Mouse (Mus musculus) hindbrain, embryonic 16.5 days (tissue): ENCODE data around the gene Lgr6. TPM values are rescaled to one million over a fixed set of nuclear protein-coding genes. Genes with fewer than 3 reads are reported as not detected.

Experiments
- ATAC-seq: fragments of 200-750 bp; cut with Nextera tagmentation; 2 replicates; pipeline ENCODE4 v1.8.0; 2017; ENCODE audit warnings: moderate TSS enrichment, moderate library complexity
- H3K27ac ChIP-seq: fragments of 300-500 bp; sonication (generic); 2 replicates; pipeline ENCODE4 v1.5.1; 2014; ENCODE audit warnings: low read depth, mild to moderate bottlenecking, control low read depth, low read length, moderate library complexity
- H3K27me3 ChIP-seq: fragments of 300-500 bp; sonication (generic); replicated peaks from 2 replicates; pipeline ENCODE4 v1.6.1; 2014; ENCODE audit warnings: low read length; ENCODE audit not compliant: control insufficient read depth, insufficient read depth
- H3K36me3 ChIP-seq: fragments of 300-500 bp; sonication (generic); 2 replicates; pipeline ENCODE4 v1.6.1; 2014; ENCODE audit warnings: mild to moderate bottlenecking, low read length, moderate library complexity, mixed read lengths; ENCODE audit not compliant: control insufficient read depth, insufficient read depth
- H3K4me1 ChIP-seq: fragments of 300-500 bp; sonication (generic); 2 replicates; pipeline ENCODE4 v1.6.1; 2014; ENCODE audit warnings: low read depth, low read length; ENCODE audit not compliant: control insufficient read depth, insufficient read depth
- H3K4me2 ChIP-seq: fragments of 300-500 bp; sonication (generic); 2 replicates; pipeline ENCODE4 v1.6.1; 2014; ENCODE audit warnings: mild to moderate bottlenecking, low read length, control low read depth, moderate library complexity
- H3K4me3 ChIP-seq: fragments of 300-500 bp; sonication (generic); 2 replicates; pipeline ENCODE4 v1.5.1; 2014; ENCODE audit warnings: mild to moderate bottlenecking, low read length, control low read depth, moderate library complexity
- H3K9ac ChIP-seq: fragments of 300-500 bp; sonication (generic); 2 replicates; pipeline ENCODE4 v1.6.1; 2014; ENCODE audit warnings: low read depth, mild to moderate bottlenecking, control low read depth, low read length, moderate library complexity
- H3K9me3 ChIP-seq: fragments of 300-500 bp; sonication (generic); 2 replicates; pipeline ENCODE4 v1.6.1; 2014; ENCODE audit warnings: mild to moderate bottlenecking, low read length, moderate library complexity; ENCODE audit not compliant: control insufficient read depth
- WGBS: fragments of 180-500 bp; shearing (Covaris S2); extraction: QIAGEN DNeasy Blood & Tissue Kit; methylation state at CpG from one replicate; pipeline ENCODE4 v1.1.7; 2014; 5-methylcytosine and 5-hydroxymethylcytosine counted together
- polyA plus RNA-seq: library from polyadenylated mRNA; unstranded; fragments of >200 nt; fragmentation: Nextera tagmentation; extraction: Ambion mirVana; gene quantifications from 2 replicates; pipeline ENCODE4 v1.2.1, GENCODE M21; 2015

The Lgr6 gene
- polyA plus RNA-seq, 1 experiment from 2014 or later, result 1.7 TPM

GRCm38 (mm10) chr1:135095189-135095588 lies 9.9 kb downstream of the Lgr6 start:
- Histone ChIP-seq H3K27me3 (no peaks in the 10 kb centered on the region; the same call in 1 of the 2 replicates), H3K9me3 (no peaks in the 10 kb centered on the region), H3K9ac (no peak overlapping the region), H3K4me2 (no peak overlapping the region), H3K4me3 (no peak overlapping the region), H3K27ac (no peak overlapping the region), H3K36me3 (no peaks in the 10 kb centered on the region), H3K4me1 (no peaks in the 10 kb centered on the region; the same call in 1 of the 2 replicates)
- no peak for ATAC-seq
- WGBS, result 63% methylated on average over 7 of the region's 7 CpGs

GRCm38 (mm10) chr1:135094723-135095122 lies 10.4 kb downstream of the Lgr6 start:
- H3K4me1 ChIP-seq, result no peaks in the 10 kb centered on the region; the same call in 1 of the 2 replicates
- H3K27me3 ChIP-seq, result no peaks in the 10 kb centered on the region; the same call in 1 of the 2 replicates
- ATAC-seq, result no peak
- no peak overlapping the region for H3K4me2 ChIP-seq
- no peaks in the 10 kb centered on the region for H3K9me3 ChIP-seq
- 80% methylated on average over 7 of the region's 7 CpGs for WGBS
- H3K27ac ChIP-seq, result no peak overlapping the region
- no peaks in the 10 kb centered on the region for H3K36me3 ChIP-seq
- H3K9ac ChIP-seq, result no peak overlapping the region
- H3K4me3 ChIP-seq, result no peak overlapping the region

GRCm38 (mm10) chr1:135090914-135091313 lies 14.2 kb downstream of the Lgr6 start:
- no peaks in the 10 kb centered on the region for H3K4me1 ChIP-seq
- H3K9me3 ChIP-seq, result no peaks in the 10 kb centered on the region
- H3K36me3 ChIP-seq, result no peaks in the 10 kb centered on the region
- peaks cover 2% of the 10 kb centered on the region; the same call in 1 of the 2 replicates for H3K27me3 ChIP-seq
- H3K4me2 ChIP-seq, result no peak overlapping the region
- no peak for ATAC-seq
- H3K9ac ChIP-seq, result no peak overlapping the region
- H3K4me3 ChIP-seq, result no peak overlapping the region
- 69% methylated on average over 3 of the region's 3 CpGs for WGBS
- no peak overlapping the region for H3K27ac ChIP-seq

- peaks cover 2% of the 10 kb centered on the region for H3K27me3 ChIP-seq
- peaks cover 3% of the 10 kb centered on the region; the same call in 1 of the 2 replicates for H3K4me1 ChIP-seq
- WGBS, result 78% methylated on average over 10 of the region's 10 CpGs
- H3K9me3 ChIP-seq, result no peaks in the 10 kb centered on the region
- no peak overlapping the region for H3K9ac ChIP-seq
- H3K4me2 ChIP-seq, result no peak overlapping the region
- no peaks in the 10 kb centered on the region for H3K36me3 ChIP-seq
- H3K4me3 ChIP-seq, result no peak overlapping the region
- no peak for ATAC-seq
- no peak overlapping the region for H3K27ac ChIP-seq
These were observed 15.4 kb downstream of the Lgr6 start for GRCm38 (mm10) chr1:135089626-135090025.

GRCm38 (mm10) chr1:135087414-135087813 lies 17.7 kb downstream of the Lgr6 start:
- peaks cover 3% of the 10 kb centered on the region; the same call in 1 of the 2 replicates for H3K4me1 ChIP-seq
- no peaks in the 10 kb centered on the region for H3K36me3 ChIP-seq
- peaks cover 2% of the 10 kb centered on the region for H3K27me3 ChIP-seq
- no peaks in the 10 kb centered on the region for H3K9me3 ChIP-seq
- H3K4me2 ChIP-seq, result no peak overlapping the region
- ATAC-seq, result no peak
- no peak overlapping the region for H3K27ac ChIP-seq
- no peak overlapping the region for H3K9ac ChIP-seq
- H3K4me3 ChIP-seq, result no peak overlapping the region
- 58% methylated on average over 1 of the region's 1 CpGs for WGBS

- no peak overlapping the region for H3K4me3 ChIP-seq
- 36% methylated on average over 7 of the region's 7 CpGs for WGBS
- H3K9me3 ChIP-seq, result no peaks in the 10 kb centered on the region
- no peak overlapping the region for H3K27ac ChIP-seq
- peaks cover 2% of the 10 kb centered on the region for H3K27me3 ChIP-seq
- H3K4me2 ChIP-seq, result no peak overlapping the region
- ATAC-seq, result no peak
- no peaks in the 10 kb centered on the region for H3K36me3 ChIP-seq
- H3K9ac ChIP-seq, result no peak overlapping the region
- peaks cover 3% of the 10 kb centered on the region; the same call in 1 of the 2 replicates for H3K4me1 ChIP-seq
These were observed 19.1 kb downstream of the Lgr6 start for GRCm38 (mm10) chr1:135086015-135086414.

GRCm38 (mm10) chr1:135085296-135085871 lies 19.7 kb downstream of the Lgr6 start:
- no peak for ATAC-seq
- H3K9me3 ChIP-seq, result no peaks in the 10 kb centered on the region
- peak overlapping the region; percentile 38 for H3K4me2 ChIP-seq

GRCm38 (mm10) chr1:135083465-135083864 lies 21.6 kb downstream of the Lgr6 start:
- H3K9me3 ChIP-seq, result no peaks in the 10 kb centered on the region
- H3K4me3 ChIP-seq, result no peak overlapping the region
- peaks cover 3% of the 10 kb centered on the region; the same call in 1 of the 2 replicates for H3K4me1 ChIP-seq
- 65% methylated on average over 9 of the region's 9 CpGs for WGBS
- H3K9ac ChIP-seq, result no peak overlapping the region
- H3K27me3 ChIP-seq, result peaks cover 2% of the 10 kb centered on the region
- no peak overlapping the region for H3K27ac ChIP-seq
- H3K36me3 ChIP-seq, result no peaks in the 10 kb centered on the region
- H3K4me2 ChIP-seq, result no peak overlapping the region
- no peak for ATAC-seq

More at GRCm38 (mm10) chr1:135085296-135085871, 19.7 kb downstream of the Lgr6 start:
- H3K4me3 ChIP-seq, result peak overlapping the region; percentile 10; the same call in 1 of the 2 replicates
- H3K4me1 ChIP-seq, result peaks cover 3% of the 10 kb centered on the region; the same call in 1 of the 2 replicates
- no peak overlapping the region for H3K9ac ChIP-seq
- H3K27me3 ChIP-seq, result peaks cover 2% of the 10 kb centered on the region
- 18% methylated on average over 25 of the region's 28 CpGs for whole genome bisulfite sequencing
- no peaks in the 10 kb centered on the region for H3K36me3 ChIP-seq
- H3K27ac ChIP-seq, result no peak overlapping the region

- H3K4me3 ChIP-seq, result no peak overlapping the region
- H3K9me3 ChIP-seq, result no peaks in the 10 kb centered on the region
- H3K4me1 ChIP-seq, result peaks cover 3% of the 10 kb centered on the region; the same call in 1 of the 2 replicates
- no peaks in the 10 kb centered on the region for H3K36me3 ChIP-seq
- no peak for ATAC-seq
- H3K9ac ChIP-seq, result no peak overlapping the region
- H3K27ac ChIP-seq, result no peak overlapping the region
- peaks cover 2% of the 10 kb centered on the region for H3K27me3 ChIP-seq
- 83% methylated on average over 3 of the region's 3 CpGs for WGBS
- no peak overlapping the region for H3K4me2 ChIP-seq
These were observed 22.8 kb downstream of the Lgr6 start for GRCm38 (mm10) chr1:135082267-135082666.
